Mouse (Mus musculus) activated CD4-positive, CD25-positive, alpha-beta regulatory T cell, adult 4 months (primary cell): ENCODE results near the gene Gria3. TPM values are rescaled to one million over a fixed set of nuclear protein-coding genes. Genes with fewer than 3 reads are reported as not detected.

Experiments used
- ATAC-seq: one replicate; pipeline ENCODE4 v1.8.0; 2017
- polyA plus RNA-seq, 2 experiments: library from polyadenylated mRNA; unstranded; fragments of 100-300 nt; shearing (Covaris generic); gene quantifications; one replicate each; pipeline ENCODE4 v1.2.1; 2017

The Gria3 gene
- not detected for polyA plus RNA-seq

- ATAC-seq = peak; percentile 49
These were observed at the start of gene Gria3 for GRCm38 (mm10) chrX:41400058-41400904. TSS of gene Gria3 (plus strand) at chrX:41400854.

GRCm38 (mm10) chrX:41387086-41387485 is 13.6 kb upstream of the Gria3 start:
- no peak for ATAC-seq

GRCm38 (mm10) chrX:41389079-41389478 is 11.6 kb upstream of the Gria3 start:
- ATAC-seq = no peak

GRCm38 (mm10) chrX:41398482-41398881 is 2.2 kb upstream of the Gria3 start:
- ATAC-seq = no peak

GRCm38 (mm10) chrX:41401186-41401585 is 532 bp downstream of the Gria3 start:
- ATAC-seq = no peak

- no peak for ATAC-seq
These were observed 1.1 kb downstream of the Gria3 start for GRCm38 (mm10) chrX:41401590-41402240.

GRCm38 (mm10) chrX:41402656-41403055 is 2.0 kb downstream of the Gria3 start:
- no peak for ATAC-seq

GRCm38 (mm10) chrX:41406288-41406687 is 5.6 kb downstream of the Gria3 start:
- ATAC-seq = no peak

- ATAC-seq = no peak
These were observed 9.1 kb downstream of the Gria3 start for GRCm38 (mm10) chrX:41409791-41410190.

GRCm38 (mm10) chrX:41425651-41426050 is 25.0 kb downstream of the Gria3 start:
- ATAC-seq = no peak

GRCm38 (mm10) chrX:41428011-41428410 is 27.4 kb downstream of the Gria3 start:
- no peak for ATAC-seq

- no peak for ATAC-seq
These were observed 34.9 kb downstream of the Gria3 start for GRCm38 (mm10) chrX:41435541-41435940.

GRCm38 (mm10) chrX:41438841-41439240 is 38.2 kb downstream of the Gria3 start:
- ATAC-seq = no peak

GRCm38 (mm10) chrX:41448876-41449275 is 48.2 kb downstream of the Gria3 start:
- ATAC-seq = no peak

GRCm38 (mm10) chrX:41477486-41477885 is 76.8 kb downstream of the Gria3 start:
- no peak for ATAC-seq

- ATAC-seq = no peak
These were observed 95.9 kb downstream of the Gria3 start for GRCm38 (mm10) chrX:41496528-41496927.

GRCm38 (mm10) chrX:41505371-41505770 is 104.7 kb downstream of the Gria3 start:
- no peak for ATAC-seq

GRCm38 (mm10) chrX:41507959-41508358 is 107.3 kb downstream of the Gria3 start:
- ATAC-seq = no peak

- ATAC-seq = no peak
These were observed 114.3 kb downstream of the Gria3 start for GRCm38 (mm10) chrX:41514982-41515381.

- no peak for ATAC-seq
These were observed 131.9 kb downstream of the Gria3 start for GRCm38 (mm10) chrX:41532511-41532910.

GRCm38 (mm10) chrX:41535886-41536285 is 135.2 kb downstream of the Gria3 start:
- ATAC-seq = no peak

- no peak for ATAC-seq
These were observed 161.8 kb downstream of the Gria3 start for GRCm38 (mm10) chrX:41562296-41563060.

GRCm38 (mm10) chrX:41564898-41565297 is 164.2 kb downstream of the Gria3 start:
- ATAC-seq = no peak
